Mouse (Mus musculus) fat pad, adult 2 months (tissue): ENCODE measurements around the gene Ube2e1.
A peak's percentile ranks its signal among the peaks of the same experiment; 100 is the strongest.
"Not testable (repeated sequence)": the region's sequence is repeated elsewhere in the genome, so short reads cannot be mapped to it uniquely, and the experiment has no call there.

Source experiments
- DNase-seq: peaks from one replicate; pipeline ENCODE4 v3.0.0-alpha.2; 2011; ENCODE audit warnings: low read depth, low spot score; ENCODE audit errors: extremely low read depth

Ube2e1 gene

DNA sequence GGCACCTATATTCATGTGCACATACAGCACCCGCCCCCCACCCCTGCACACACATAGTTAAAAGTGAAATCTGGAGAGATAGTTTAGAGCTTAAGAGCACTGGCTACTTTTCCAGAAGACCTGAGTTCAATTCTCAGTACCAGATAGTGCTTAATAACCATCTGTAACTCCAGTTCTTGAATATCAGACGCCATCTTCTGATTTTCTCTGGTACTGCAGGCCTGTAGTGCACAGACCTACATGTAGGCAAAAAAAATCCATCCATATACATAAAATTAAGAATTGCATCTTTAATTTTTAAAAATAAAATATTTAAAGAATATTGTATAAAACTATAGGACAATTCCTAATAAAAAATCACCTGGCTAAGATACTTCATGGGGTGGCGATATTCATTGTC, 70.5 kb downstream of the Ube2e1 start:
- DNase-seq, result no peak

DNA sequence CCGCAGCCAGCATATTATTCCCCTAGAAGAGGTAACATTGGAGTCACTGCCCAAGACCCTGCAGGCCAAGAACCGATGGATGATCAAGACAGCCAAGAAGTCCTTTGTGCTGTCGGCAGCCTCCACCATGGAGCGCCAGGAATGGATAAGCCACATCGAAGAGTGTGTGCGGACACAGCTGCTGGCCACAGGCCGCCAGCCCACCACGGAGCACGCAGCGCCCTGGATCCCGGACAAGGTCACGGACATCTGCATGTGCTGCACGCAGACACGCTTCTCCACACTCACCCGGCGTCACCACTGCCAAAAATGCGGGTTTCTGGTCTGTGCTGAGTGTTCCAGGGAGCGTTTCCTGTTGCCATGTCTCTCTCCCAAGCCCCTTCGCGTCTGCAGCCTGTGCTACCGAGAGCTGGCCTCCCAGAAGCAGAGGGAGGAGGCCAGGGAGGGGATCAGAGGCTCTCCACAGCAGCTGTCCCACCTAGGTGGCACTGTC, 89.0 kb downstream of the Ube2e1 start:
- DNase-seq, result no peak

DNA sequence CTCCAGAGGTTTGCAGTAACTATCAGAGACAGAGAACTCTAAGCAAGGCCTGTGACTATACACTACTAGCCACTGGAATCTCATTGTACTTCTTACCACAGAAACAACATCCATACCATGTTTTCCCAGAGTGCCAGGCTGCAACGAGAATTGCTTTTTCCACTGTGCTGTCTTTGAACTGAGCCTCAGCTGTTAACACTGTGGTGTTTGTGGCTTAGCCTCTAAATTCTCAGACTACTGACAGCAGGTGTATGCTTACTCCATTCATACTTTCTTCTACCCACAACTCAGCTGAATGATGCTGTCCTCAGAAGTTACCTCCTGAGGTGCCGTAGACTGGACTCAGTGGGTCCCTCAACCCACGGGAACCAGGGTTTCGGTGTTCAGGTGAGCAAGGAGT, 89.9 kb downstream of the Ube2e1 start:
- no peak for DNase-seq

DNA sequence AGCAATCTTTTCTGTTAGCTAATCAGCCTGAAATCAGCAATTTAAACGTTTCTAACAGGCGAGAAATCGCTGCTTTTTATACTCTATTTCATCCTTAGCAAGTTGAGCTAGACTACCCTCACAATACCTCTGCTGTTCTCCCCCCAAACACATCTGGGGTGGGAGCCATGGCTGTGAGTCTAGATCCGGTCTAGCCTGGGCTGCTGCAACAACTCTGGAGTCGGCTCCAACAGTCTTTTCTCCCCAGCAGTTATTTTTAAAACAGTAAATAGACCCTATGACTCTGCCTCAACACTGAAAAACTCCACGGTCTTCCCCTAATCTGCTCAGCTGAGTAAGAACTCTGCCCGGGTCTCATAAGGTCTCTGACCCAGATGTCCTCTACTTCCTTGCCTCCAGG, 91.5 kb downstream of the Ube2e1 start:
- DNase-seq, result no peak

DNA sequence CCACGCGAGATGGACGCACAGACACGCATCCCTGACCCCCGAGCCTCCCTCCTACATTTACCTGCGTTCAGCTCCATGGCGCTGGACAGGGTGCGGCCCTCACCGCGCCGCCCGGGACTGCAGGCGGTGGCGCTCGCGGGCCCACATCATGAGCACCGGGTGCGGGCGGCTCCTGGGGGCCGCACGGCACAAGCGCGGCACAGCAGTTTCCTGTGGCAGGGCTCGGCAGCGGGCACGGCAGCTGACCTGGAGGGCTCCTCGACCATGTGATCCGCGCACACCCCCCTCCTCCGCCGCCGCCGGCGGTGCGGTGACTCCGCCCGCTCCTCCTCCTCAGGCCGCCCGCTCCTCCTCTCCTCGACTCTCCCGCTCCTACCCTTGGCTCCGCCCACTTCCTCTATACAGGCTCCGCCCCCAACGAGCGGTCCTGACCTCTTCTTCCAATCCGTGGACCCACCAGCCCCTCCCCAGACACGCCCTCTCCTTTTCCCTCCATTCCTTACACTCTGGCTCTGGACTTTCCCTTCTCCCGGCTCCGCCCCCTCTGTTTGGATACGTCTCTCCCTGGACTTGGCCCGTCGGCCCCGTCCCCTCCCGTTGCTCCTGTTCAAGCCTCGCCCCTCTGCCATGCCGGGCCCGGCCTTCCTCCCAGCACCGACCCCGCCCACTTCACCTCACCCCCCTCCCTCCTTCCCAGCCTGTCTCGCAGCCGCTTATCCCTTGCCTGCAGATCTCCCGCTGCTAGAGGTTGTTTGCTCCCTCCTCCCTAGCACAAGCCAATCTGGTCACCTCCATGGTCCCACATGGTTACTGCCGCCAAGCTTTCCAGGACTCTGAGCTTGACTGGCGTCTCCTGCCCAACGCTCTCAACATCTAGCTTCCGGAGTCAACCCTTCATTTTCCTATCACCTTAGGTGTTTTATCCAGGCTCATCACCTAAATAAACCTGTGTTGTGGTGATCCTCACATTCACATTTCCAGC, 92.6 kb downstream of the Ube2e1 start, which contains the start of gene Nr1d2:
Gene Nr1d2, minus strand, starts transcription at position 378 of the 982 bp plus-strand sequence.
- DNase-seq, result peak; percentile 87

DNA sequence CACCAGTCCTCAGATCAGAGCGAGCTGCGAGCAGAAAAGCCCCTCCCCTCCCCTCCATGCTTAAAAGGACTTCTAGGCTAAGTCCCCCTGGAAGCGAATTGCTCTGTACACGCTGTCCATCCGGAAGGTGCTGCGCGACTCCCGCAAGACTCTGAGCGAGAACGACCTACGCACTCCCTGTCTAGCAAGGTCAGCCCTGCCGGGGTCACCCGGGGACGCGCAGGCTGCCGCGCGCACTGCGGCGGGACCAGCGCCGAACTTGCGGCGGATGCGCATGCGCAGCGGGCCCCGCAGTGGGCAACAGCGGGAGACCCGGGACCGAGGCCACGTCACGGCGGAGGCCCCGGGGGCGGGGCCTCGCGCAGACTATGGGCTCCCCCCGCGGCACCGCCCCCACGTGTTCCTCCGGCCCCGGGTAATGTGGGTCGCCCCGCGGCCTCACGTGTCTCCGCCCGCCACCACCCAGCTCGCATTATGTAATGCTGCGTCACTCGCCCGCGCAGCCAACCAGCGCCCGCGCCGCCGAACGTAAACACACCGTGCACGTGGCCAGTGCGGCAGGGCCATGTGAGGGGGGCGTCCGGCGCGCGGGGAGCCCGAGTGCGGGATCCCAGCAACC, 93.4 kb downstream of the Ube2e1 start:
- DNase-seq, result no peak

DNA sequence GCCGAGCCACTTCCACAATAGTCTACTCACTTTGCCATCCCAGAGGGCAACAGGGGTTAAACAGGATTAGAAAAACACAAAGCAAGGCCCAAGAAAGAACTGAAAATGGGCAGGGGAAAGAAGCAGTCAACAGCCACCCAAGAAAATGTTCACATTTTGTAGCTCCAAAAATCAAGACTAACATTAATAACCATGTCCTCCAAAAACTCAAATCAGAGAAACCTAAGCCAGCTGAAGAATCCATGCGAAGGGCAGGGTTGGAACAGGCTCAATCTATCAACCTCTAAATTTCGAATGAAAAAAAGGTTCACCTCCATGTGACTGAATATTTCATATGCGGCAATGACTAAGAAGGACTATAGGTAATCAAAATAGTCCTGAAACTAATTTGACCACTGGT, 94.3 kb downstream of the Ube2e1 start:
- no peak for DNase-seq

DNA sequence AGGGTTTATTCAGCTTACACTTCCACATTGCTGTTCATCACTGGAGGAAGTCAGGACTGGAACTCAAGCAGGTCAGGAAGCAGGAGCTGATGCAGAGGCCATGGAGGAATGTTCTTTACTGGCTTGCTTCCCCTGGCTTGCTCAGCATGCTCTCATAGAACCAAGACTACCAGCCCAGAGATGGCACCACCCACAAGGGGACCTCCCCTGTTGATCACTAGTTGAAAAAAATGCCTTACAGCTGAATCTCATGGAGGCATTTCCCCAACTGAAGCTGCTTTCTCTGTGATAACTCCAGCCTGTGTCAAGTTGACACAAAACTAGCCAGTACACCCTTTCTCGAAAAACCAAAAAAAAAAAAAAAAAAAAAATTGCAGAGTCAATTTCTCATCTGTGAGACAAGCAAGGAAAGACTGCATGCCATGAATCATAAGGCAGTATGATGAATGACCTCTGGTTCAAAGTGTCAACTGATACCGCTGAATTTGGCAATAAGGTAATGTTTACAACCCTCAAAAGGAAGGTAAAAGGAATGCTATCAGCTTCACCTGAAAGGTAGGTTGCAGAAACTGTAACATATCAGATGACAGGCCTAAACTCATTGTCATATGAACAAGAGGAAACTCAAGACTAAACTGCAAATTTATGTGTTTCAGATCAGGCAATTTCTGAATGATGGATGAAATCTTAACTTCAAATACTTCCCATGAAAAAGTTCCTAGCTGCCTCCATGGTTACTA, 95.0 kb downstream of the Ube2e1 start:
- DNase-seq, result not testable (repeated sequence)

DNA sequence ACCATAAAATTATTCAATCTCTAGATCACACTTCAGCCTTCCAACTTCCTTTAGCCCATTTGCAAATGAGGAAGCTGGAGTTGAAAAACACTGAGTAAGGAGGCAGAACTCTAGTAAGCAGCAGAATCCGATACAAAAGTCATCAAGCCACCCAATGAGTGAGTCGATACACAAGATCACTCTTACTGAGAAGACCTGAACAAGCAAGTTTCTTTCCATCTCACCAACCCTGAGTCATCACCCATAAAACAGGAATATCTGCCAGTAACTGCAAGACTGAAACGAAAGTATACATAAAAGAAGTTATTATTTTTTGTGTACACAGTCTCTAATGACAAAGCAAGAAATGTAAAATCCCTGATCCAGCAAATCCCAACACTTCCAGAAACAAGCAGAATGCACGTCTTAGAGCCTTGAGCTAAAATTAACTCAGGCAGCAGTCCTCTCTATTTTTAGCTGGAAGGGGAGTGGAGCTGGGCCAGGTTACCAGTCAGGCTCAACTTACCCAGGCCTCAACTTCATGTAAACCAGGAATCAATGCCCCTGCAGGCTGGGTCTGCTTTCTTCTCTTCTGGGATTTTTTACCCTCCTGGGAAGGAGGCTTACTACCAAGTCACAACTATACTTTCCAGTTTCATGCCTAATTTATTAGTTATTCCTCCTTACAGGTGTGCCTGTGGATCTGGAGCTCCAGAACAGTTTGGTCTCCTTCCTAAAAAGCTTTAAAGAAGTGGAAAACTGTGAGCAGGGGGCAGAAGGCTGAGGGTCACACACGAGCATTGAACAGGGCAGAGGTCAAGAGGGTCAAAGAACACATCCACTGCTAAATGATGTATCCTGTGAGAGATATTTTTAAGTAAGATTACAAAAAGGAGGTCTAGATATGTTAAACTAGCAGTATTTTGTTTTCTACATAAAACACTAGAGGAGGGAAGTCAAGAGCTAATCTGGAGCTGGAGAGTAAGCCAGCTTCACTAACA, 97.4 kb downstream of the Ube2e1 start:
- DNase-seq, result no peak

DNA sequence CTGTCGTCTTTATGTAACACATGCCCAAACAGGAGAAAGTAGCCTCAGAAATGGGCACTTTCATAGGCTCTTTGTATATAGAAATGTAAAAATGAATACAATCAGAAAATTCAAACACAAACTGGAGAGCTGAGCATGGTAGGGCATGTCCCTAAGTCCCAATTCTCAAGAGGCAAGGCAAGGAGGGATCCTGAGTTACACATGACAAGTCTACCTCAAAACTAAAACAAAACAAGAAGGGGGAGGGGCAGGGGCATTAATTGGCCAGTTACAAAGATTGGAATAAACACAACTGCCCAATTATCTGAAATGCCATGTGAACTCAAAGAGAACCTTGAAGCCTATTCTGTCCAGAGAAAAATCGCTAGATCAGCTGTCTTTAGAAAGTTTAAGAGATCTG, 98.6 kb downstream of the Ube2e1 start:
- DNase-seq, result no peak
